Mouse (Mus musculus): ENCODE measurements at regions not wholly inside any gene's neighbourhood (a gene's known extent, or its start where the extent isn't known, plus 50 kb on each side); places are given as distances from the start of the nearest gene placed in this dataset.

GRCm38 (mm10) chr7:67430987-67431386, 58.3 kb upstream of the Mef2a start:
- no peak for DNase-seq
- intact Hi-C loops (cut with DNase I; ENCODE audit: low total_unique reads) = no loop called here

DNA sequence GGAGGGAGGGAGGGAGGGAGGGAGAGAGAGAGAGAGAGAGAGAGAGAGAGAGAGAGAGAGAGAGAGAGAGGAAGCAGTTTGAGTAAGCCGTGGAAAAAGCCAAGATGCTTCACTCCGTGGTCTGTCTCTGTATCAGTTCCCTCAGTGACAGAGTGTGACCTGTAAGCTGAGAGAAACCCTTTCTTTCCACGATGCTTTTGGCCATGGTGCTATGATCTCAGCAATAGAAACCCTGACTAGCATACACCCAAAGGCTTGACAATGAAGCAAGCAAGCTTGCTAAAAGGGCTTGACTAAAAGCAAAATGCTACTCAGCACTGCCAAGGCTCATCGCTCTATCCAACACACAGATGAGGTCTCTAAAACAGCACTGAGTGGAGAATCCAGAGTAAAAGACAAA, 57.4 kb upstream of the Mef2a start:
- no peak for DNase-seq
- intact Hi-C loops (cut with DNase I; ENCODE audit: low total_unique reads) = no loop called here

- intact Hi-C loops (cut with DNase I; ENCODE audit: low total_unique reads) = no loop called here
- no peak for DNase-seq
Measured at GRCm38 (mm10) chr7:67429008-67429873, 56.6 kb upstream of the Mef2a start.

DNA sequence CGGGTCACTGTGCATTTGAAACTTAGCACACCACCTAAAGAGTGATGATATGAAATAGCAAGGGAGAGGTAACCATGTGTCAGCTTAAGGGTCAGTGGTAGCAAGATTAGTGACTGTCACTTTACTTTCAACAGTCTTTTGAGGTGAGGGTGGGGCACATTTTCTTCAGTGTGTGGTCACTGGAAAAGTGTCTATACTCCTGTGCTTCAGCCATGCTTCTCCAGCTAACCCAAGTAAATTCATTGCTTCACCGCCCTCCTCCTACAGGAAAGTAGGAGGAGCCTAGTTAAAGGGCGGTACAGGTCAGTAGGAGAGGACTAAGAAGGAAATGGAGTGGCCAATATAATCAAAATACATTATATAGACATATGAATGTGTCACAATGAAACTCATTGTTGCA, 55.7 kb upstream of the Mef2a start:
- intact Hi-C loops (cut with DNase I; ENCODE audit: low total_unique reads) = no loop called here
- no peak for DNase-seq

- intact Hi-C loops (cut with DNase I; ENCODE audit: low total_unique reads) = no loop called here
- no peak for DNase-seq
Measured at GRCm38 (mm10) chr7:67426076-67426475, 53.4 kb upstream of the Mef2a start.

- intact Hi-C loops (cut with DNase I; ENCODE audit: low total_unique reads) = no loop called here
- no peak for DNase-seq
Measured at GRCm38 (mm10) chr7:67425581-67425980, 52.9 kb upstream of the Mef2a start.

DNA sequence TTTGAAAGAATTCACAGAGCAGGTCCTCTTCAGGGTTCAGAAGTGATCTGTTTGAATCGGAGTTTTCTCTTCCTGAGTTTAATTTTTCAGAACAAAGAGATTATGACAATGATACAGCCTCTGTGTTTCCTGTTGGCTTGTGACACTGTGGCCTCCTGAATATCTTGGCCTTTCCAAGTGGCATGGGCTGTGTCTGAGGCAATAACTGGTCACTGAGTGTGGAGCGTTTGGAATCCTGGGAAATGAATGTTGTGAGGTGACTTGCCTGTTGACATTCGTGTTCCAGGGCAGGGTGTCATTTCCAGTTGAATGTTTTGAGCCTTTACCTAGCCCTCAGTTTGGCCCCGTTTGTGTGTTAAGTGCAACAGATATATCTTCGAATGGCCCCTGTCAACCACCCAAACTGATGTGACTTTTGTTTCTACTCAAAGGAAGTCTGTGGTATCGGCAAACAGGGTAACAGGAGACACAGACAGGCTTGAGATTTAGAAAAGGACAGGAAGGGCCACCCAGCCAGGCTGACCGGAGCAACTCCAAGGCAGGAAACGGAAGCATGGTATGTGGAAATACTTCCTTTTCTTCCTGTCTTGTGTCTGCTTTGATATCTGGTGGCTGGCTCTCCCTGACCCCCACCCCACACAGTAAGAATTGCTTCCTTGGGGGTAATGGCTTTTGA, 52.3 kb upstream of the Mef2a start:
- intact Hi-C loops (cut with DNase I; ENCODE audit: low total_unique reads) = no loop called here
- DNase-seq = no peak
